Mouse (Mus musculus) embryo, embryonic 10 days (tissue): ENCODE data around the gene Ring1.
"Not testable (repeated sequence)": the region's sequence is repeated elsewhere in the genome, so short reads cannot be mapped to it uniquely, and the experiment has no call there.

Experiments
- DNase-seq: peaks from one replicate; pipeline ENCODE4 v3.0.0-alpha.2; 2015; ENCODE audit warnings: low spot score

The Ring1 gene

GRCm38 (mm10) chr17:34028501-34029149 lies 4.1 kb upstream of the Ring1 start:
- no peak for DNase-seq

GRCm38 (mm10) chr17:34027656-34028223 lies 3.3 kb upstream of the Ring1 start, which contains the start of gene H2-Ke6:
Gene H2-Ke6, minus strand, starts transcription at chr17:34028060.
- DNase-seq, result peak; percentile 97

- DNase-seq, result peak; percentile 60
Measured at GRCm38 (mm10) chr17:34026917-34027655, 2.6 kb upstream of the Ring1 start.

GRCm38 (mm10) chr17:34026221-34026620 lies 1.7 kb upstream of the Ring1 start:
- peak; percentile 23 for DNase-seq

GRCm38 (mm10) chr17:34025756-34026151 lies 1.3 kb upstream of the Ring1 start:
- peak; percentile 85 for DNase-seq

GRCm38 (mm10) chr17:34024861-34025755 lies 628 bp upstream of the Ring1 start:
- DNase-seq, result peak; percentile 69

GRCm38 (mm10) chr17:34023678-34024077 lies 802 bp downstream of the Ring1 start:
- no peak for DNase-seq

- no peak for DNase-seq
Measured at GRCm38 (mm10) chr17:34022987-34023386, 1.5 kb downstream of the Ring1 start.

GRCm38 (mm10) chr17:34022414-34022783 lies 2.1 kb downstream of the Ring1 start:
- no peak for DNase-seq

- DNase-seq, result no peak
Measured at GRCm38 (mm10) chr17:34021539-34022413, 2.7 kb downstream of the Ring1 start.

GRCm38 (mm10) chr17:34013436-34013835 lies 11.0 kb downstream of the Ring1 start:
- no peak for DNase-seq

- no peak for DNase-seq
Measured at GRCm38 (mm10) chr17:34010156-34010555, 14.3 kb downstream of the Ring1 start.

- DNase-seq, result no peak
Measured at GRCm38 (mm10) chr17:34006570-34006969, 17.9 kb downstream of the Ring1 start.

- DNase-seq, result peak; percentile 59
Measured at GRCm38 (mm10) chr17:34003426-34003825, 21.1 kb downstream of the Ring1 start.

GRCm38 (mm10) chr17:34000796-34001195 lies 23.7 kb downstream of the Ring1 start:
- DNase-seq, result not testable (repeated sequence)

GRCm38 (mm10) chr17:34000150-34000537 lies 24.3 kb downstream of the Ring1 start, which contains the start of gene H2-K1:
Gene H2-K1, minus strand, starts transcription at chr17:34000347.
- DNase-seq, result peak; percentile 87

GRCm38 (mm10) chr17:33999341-34000149 lies 24.9 kb downstream of the Ring1 start:
- DNase-seq, result no peak

GRCm38 (mm10) chr17:33998697-33999096 lies 25.8 kb downstream of the Ring1 start:
- not testable (repeated sequence) for DNase-seq

GRCm38 (mm10) chr17:33997025-33997424 lies 27.5 kb downstream of the Ring1 start:
- DNase-seq, result not testable (repeated sequence)

GRCm38 (mm10) chr17:33995651-33996050 lies 28.8 kb downstream of the Ring1 start:
- no peak for DNase-seq
